Mouse (Mus musculus): ENCODE measurements around the gene Myo1d. TPM values are rescaled to one million over a fixed set of nuclear protein-coding genes. Genes with fewer than 3 reads are reported as not detected.

Gene Myo1d
- polyA plus RNA-seq, 1 experiment from 2014 or later, result 21.6 TPM

GRCm38 (mm10) chr11:80549854-80550253, 230.0 kb downstream of the Myo1d start:
- Histone ChIP-seq H3K9ac (ENCODE audit: low read length) (no peak overlapping the region), H3K4me1 (replicated peaks; ENCODE audit: control insufficient read depth, insufficient read depth) (no peaks in the 10 kb centered on the region), H3K36me3 (ENCODE audit: control insufficient read depth, insufficient read depth, low read length) (no peaks in the 10 kb centered on the region), H3K9me3 (ENCODE audit: control insufficient read depth, low read length) (no peaks in the 10 kb centered on the region), H3K27me3 (ENCODE audit: control insufficient read depth, insufficient read depth, low read length) (no peaks in the 10 kb centered on the region), H3K27ac (replicated peaks) (no peak overlapping the region), H3K4me2 (replicated peaks; ENCODE audit: low read depth) (no peak overlapping the region), H3K4me3 (ENCODE audit: low read depth, low read length) (no peak overlapping the region)
- no peak for TF ChIP-seq CTCF (IDR thresholded peaks at IDR 0.05; ENCODE audit: low read depth)
- TF ChIP-seq EP300 (optimal IDR thresholded peaks at IDR 0.05), result no peak
- whole genome bisulfite sequencing, result 70% methylated on average over 6 of the region's 6 CpGs
- DNase-seq (ENCODE audit: low spot score) (no peak), ATAC-seq (ENCODE audit: low FRiP score, low TSS enrichment) (no peak)

GRCm38 (mm10) chr11:80546233-80546632, 233.6 kb downstream of the Myo1d start:
- H3K36me3 ChIP-seq (ENCODE audit: control insufficient read depth, insufficient read depth, low read length), result no peaks in the 10 kb centered on the region
- H3K27me3 ChIP-seq (ENCODE audit: control insufficient read depth, insufficient read depth, low read length), result no peaks in the 10 kb centered on the region
- H3K9me3 ChIP-seq (ENCODE audit: control insufficient read depth, low read length), result no peaks in the 10 kb centered on the region
- no peak overlapping the region for H3K4me3 ChIP-seq (ENCODE audit: low read depth, low read length)
- DNase-seq (ENCODE audit: low spot score) (no peak), ATAC-seq (ENCODE audit: low FRiP score, low TSS enrichment) (no peak)
- H3K27ac ChIP-seq (replicated peaks), result no peak overlapping the region
- H3K4me1 ChIP-seq (replicated peaks; ENCODE audit: control insufficient read depth, insufficient read depth), result no peaks in the 10 kb centered on the region
- no peak overlapping the region for H3K4me2 ChIP-seq (replicated peaks; ENCODE audit: low read depth)
- TF ChIP-seq CTCF (IDR thresholded peaks at IDR 0.05; ENCODE audit: low read depth), result 0 out of 2 replicates have a peak, but pooled peaks have one; percentile 7
- TF ChIP-seq EP300 (optimal IDR thresholded peaks at IDR 0.05), result no peak
- no peak overlapping the region for H3K9ac ChIP-seq (ENCODE audit: low read length)
- 66% methylated on average over 2 of the region's 2 CpGs for WGBS

- no peaks in the 10 kb centered on the region for H3K36me3 ChIP-seq (ENCODE audit: control insufficient read depth, insufficient read depth, low read length)
- TF ChIP-seq EP300 (optimal IDR thresholded peaks at IDR 0.05) (no peak), CTCF (IDR thresholded peaks at IDR 0.05; ENCODE audit: low read depth) (no peak)
- no peak overlapping the region for H3K27ac ChIP-seq (replicated peaks)
- no peaks in the 10 kb centered on the region for H3K27me3 ChIP-seq (ENCODE audit: control insufficient read depth, insufficient read depth, low read length)
- ATAC-seq (ENCODE audit: low FRiP score, low TSS enrichment), result no peak
- DNase-seq (ENCODE audit: low spot score), result no peak
- H3K4me2 ChIP-seq (replicated peaks; ENCODE audit: low read depth), result no peak overlapping the region
- H3K4me3 ChIP-seq (ENCODE audit: low read depth, low read length), result no peak overlapping the region
- H3K9ac ChIP-seq (ENCODE audit: low read length), result no peak overlapping the region
- H3K4me1 ChIP-seq (replicated peaks; ENCODE audit: control insufficient read depth, insufficient read depth), result no peaks in the 10 kb centered on the region
- no peaks in the 10 kb centered on the region for H3K9me3 ChIP-seq (ENCODE audit: control insufficient read depth, low read length)
- WGBS, result 74% methylated on average over 4 of the region's 4 CpGs
Observed at GRCm38 (mm10) chr11:80539056-80539455, 240.8 kb downstream of the Myo1d start.

GRCm38 (mm10) chr11:80532966-80533365, 246.9 kb downstream of the Myo1d start:
- Histone ChIP-seq H3K27me3 (ENCODE audit: control insufficient read depth, insufficient read depth, low read length) (no peaks in the 10 kb centered on the region), H3K4me2 (replicated peaks; ENCODE audit: low read depth) (no peak overlapping the region), H3K4me3 (ENCODE audit: low read depth, low read length) (no peak overlapping the region), H3K9ac (ENCODE audit: low read length) (no peak overlapping the region), H3K27ac (replicated peaks) (no peak overlapping the region), H3K36me3 (ENCODE audit: control insufficient read depth, insufficient read depth, low read length) (no peaks in the 10 kb centered on the region), H3K9me3 (ENCODE audit: control insufficient read depth, low read length) (no peaks in the 10 kb centered on the region), H3K4me1 (replicated peaks; ENCODE audit: control insufficient read depth, insufficient read depth) (no peaks in the 10 kb centered on the region)
- ATAC-seq (ENCODE audit: low FRiP score, low TSS enrichment) (no peak), DNase-seq (ENCODE audit: low spot score) (no peak)
- no peak for TF ChIP-seq EP300 (optimal IDR thresholded peaks at IDR 0.05)
- TF ChIP-seq CTCF (IDR thresholded peaks at IDR 0.05; ENCODE audit: low read depth), result no peak
- 7% methylated on average over 1 of the region's 1 CpGs for WGBS

DNA sequence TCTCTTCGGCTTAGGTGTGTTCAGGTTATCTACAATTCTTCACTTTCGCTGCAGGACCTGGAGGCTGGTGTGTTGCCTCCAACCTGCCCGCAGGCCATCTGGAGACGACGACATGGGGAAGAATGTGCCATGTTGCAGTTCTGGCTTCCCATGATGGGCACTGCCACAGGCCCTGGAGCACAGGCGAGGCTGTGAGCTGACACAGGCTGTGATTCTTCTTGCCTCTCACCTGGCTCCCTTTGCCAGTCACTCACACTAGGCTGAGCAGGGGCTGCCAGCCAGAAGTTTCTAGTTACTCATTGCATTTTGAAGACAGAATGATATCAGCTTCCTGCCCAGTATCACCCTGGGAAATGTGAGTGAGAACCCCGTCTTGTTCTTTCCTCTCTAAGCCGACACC, 250.7 kb downstream of the Myo1d start:
- no peaks in the 10 kb centered on the region for H3K4me1 ChIP-seq (replicated peaks; ENCODE audit: control insufficient read depth, insufficient read depth)
- ATAC-seq (ENCODE audit: low FRiP score, low TSS enrichment) (no peak), DNase-seq (ENCODE audit: low spot score) (no peak)
- H3K9ac ChIP-seq (ENCODE audit: low read length), result no peak overlapping the region
- H3K9me3 ChIP-seq (ENCODE audit: control insufficient read depth, low read length), result no peaks in the 10 kb centered on the region
- no peak overlapping the region for H3K4me2 ChIP-seq (replicated peaks; ENCODE audit: low read depth)
- no peak overlapping the region for H3K4me3 ChIP-seq (ENCODE audit: low read depth, low read length)
- TF ChIP-seq CTCF (IDR thresholded peaks at IDR 0.05; ENCODE audit: low read depth) (no peak), EP300 (optimal IDR thresholded peaks at IDR 0.05) (no peak)
- H3K36me3 ChIP-seq (ENCODE audit: control insufficient read depth, insufficient read depth, low read length), result no peaks in the 10 kb centered on the region
- 81% methylated on average over 8 of the region's 8 CpGs for WGBS
- H3K27me3 ChIP-seq (ENCODE audit: control insufficient read depth, insufficient read depth, low read length), result no peaks in the 10 kb centered on the region
- no peak overlapping the region for H3K27ac ChIP-seq (replicated peaks)

GRCm38 (mm10) chr11:80527697-80528096, 252.1 kb downstream of the Myo1d start:
- no peaks in the 10 kb centered on the region for H3K4me1 ChIP-seq (replicated peaks; ENCODE audit: control insufficient read depth, insufficient read depth)
- peak; percentile 40 for TF ChIP-seq CTCF (IDR thresholded peaks at IDR 0.05; ENCODE audit: low read depth)
- no peak for TF ChIP-seq EP300 (optimal IDR thresholded peaks at IDR 0.05)
- H3K9me3 ChIP-seq (ENCODE audit: control insufficient read depth, low read length), result no peaks in the 10 kb centered on the region
- H3K9ac ChIP-seq (ENCODE audit: low read length), result no peak overlapping the region
- no peak overlapping the region for H3K4me3 ChIP-seq (ENCODE audit: low read depth, low read length)
- DNase-seq (ENCODE audit: low spot score) (no peak), ATAC-seq (ENCODE audit: low FRiP score, low TSS enrichment) (no peak)
- H3K27me3 ChIP-seq (ENCODE audit: control insufficient read depth, insufficient read depth, low read length), result no peaks in the 10 kb centered on the region
- H3K36me3 ChIP-seq (ENCODE audit: control insufficient read depth, insufficient read depth, low read length), result no peaks in the 10 kb centered on the region
- H3K27ac ChIP-seq (replicated peaks), result no peak overlapping the region
- no peak overlapping the region for H3K4me2 ChIP-seq (replicated peaks; ENCODE audit: low read depth)
